Mouse (Mus musculus): ENCODE results near the gene Kri1. TPM values are rescaled to one million over a fixed set of nuclear protein-coding genes. Genes with fewer than 3 reads are reported as not detected.
"Not testable (repeated sequence)": the region's sequence is repeated elsewhere in the genome, so short reads cannot be mapped to it uniquely, and the experiment has no call there.

The Kri1 gene
- total RNA-seq, 1 experiment from 2014 or later: 27.2 TPM

GRCm38 (mm10) chr9:21241343-21241742 is 46.4 kb downstream of the Kri1 start:
- DNase-seq: peak; percentile 86

DNA sequence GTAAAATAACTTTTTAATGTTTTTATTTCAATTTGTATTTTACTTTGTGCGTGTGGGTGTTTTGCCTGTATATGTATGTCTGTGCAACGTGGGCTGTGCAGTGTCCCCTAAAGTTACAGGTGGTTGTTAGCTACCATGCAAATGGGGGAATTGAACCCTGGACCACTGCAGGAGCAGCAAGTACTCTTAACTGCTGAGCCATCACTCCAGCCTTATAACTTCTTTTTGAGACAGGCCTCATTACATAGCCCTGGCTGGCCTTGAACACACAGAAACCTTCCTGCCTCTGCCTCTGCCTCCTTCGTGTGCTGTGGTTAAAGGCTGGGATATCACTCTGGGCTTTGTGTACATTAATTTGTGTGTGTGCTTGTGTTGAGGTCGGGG is 48.3 kb downstream of the Kri1 start:
- DNase-seq: no peak

DNA sequence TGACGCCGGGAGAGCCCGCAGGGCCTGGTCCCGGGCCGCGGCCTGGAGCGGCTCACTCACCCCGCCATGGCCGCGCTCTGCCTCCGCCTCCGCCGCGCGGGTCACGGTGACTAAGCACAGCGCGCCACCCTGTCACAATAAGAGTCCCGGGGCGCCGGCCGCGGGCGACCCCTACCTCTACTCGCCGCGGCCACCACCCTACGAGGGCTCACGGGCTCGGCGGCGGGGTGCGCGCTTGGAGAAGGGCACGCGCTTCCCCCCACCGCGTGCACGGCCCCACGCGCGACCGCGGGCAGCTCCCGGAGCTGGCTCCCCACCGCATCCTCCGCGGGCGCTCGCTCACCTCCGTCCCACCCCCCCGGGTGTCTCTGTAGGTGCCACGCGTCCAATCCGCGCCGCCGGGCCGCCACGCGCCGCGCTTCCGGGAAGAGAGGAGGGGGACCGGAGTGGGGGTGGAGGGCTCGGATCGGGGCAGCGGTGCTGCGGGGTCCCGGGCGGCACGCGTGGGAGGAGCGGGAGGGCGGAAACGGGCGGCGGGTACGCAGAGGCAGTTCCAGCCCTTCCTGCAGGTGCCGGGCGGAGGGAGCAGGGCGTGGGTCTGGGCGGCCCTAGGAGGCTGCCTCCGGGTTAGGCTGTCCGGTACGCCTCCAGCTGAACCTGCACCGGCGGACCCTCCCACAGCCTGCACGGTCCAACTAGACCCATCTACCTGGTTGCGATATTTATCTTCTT is 48.9 kb downstream of the Kri1 start, which contains the start of gene Keap1:
TSS of gene Keap1 (minus strand) at position 629 of the 732 bp plus-strand sequence.
- peak; percentile 91 for DNase-seq

- DNase-seq: no peak
Measured at GRCm38 (mm10) chr9:21238004-21238732, 49.6 kb downstream of the Kri1 start.

GRCm38 (mm10) chr9:21237368-21238003 is 50.3 kb downstream of the Kri1 start:
- DNase-seq: peak; percentile 61

GRCm38 (mm10) chr9:21236991-21237367 is 50.8 kb downstream of the Kri1 start:
- no peak for DNase-seq

DNA sequence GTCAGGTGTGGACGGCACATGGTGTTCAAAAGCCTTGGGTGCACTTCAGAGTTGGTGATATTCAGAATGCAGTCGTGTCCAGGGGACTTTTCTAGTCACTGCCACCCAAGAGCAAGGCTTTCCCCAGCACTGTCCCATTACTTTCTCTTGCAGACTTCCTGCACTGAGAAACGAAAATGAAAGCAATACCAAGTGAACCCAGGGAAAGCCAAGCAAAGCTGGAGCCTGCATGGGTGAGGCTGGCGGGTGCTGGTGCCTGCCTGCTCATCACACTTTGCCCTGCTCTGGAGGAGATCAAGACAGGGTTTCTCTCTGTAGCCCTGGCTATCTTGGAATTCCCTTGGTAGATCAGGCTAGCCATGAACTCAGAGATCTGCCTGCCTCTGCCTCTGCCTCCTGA is 52.4 kb downstream of the Kri1 start:
- no peak for DNase-seq

DNA sequence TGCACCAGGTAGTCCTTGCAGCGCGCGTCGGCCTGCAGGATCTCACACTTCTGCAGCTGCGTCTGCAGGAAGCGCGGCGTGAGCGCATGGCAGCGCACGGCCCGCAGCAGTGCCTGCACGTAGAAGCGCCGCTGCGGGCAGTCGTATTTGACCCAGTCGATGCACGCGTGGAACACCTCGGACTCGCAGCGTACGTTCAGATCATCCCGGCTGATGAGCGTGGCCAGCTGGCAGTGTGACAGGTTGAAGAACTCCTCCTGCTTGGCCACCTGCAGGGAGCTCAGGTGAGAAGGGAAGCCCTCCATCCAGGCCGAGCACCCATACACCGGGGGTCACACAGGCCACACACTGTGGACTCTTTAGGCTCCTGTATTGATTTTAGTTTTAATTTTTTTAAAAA is 54.0 kb downstream of the Kri1 start:
- DNase-seq: no peak

- no peak for DNase-seq
Measured at GRCm38 (mm10) chr9:21233366-21233765, 54.4 kb downstream of the Kri1 start.

DNA sequence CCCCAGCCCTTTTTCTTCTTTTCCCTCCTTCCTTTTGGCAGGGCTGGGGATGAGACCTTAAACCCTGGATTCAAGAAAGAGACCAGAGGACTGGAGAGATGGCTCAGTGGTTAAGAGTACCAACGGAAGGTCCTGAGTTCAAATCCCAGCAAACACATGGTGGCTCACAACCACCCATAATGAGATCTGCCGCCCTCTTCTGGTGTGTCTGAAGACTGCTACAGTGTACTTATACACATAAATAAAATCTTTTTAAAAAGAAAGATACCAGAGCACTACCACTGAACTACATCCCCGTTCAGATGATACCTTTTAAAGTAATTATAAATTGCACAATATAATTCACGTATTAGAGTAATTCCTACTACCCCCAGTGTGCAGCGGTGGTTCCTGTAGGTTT is 54.9 kb downstream of the Kri1 start:
- no peak for DNase-seq

DNA sequence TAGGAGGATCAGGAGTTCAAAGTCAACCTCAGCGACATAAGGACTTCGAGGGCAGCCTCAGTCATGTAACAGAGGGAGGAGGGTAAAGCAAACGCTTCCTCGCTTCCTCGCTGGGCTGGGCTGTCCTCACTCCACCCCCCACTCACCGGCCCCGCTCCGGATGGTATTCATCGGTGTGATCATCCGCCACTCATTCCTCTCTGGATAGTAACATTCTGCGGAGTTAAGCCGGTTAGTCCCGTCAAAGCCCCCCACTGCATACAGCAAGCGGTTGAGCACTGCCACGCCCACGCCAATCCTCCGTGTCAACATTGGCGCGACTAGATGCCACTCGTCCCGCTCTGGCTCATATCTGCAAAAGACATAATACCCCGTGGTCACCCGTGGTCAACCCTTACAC is 56.2 kb downstream of the Kri1 start:
- DNase-seq: no peak

DNA sequence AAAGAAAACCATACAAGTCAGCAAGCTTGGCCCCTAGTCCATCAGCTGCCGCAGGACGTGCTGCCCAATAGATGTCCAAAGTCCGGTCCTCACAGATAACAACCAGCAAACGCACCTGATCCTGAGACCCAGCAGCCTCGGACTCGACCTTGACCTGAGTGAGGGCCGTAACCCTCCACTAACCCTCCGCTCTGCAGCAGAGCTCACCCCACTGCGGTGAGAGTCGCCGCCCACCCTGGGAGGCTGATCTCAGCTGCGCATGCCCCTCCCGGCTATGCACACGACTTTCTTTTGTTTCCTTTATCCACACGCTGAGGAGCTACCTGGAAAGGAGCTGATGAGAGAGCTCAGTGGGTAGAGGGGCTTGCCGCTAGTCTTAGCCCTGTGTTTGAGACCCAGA is 60.4 kb downstream of the Kri1 start:
- peak; percentile 28 for DNase-seq

DNA sequence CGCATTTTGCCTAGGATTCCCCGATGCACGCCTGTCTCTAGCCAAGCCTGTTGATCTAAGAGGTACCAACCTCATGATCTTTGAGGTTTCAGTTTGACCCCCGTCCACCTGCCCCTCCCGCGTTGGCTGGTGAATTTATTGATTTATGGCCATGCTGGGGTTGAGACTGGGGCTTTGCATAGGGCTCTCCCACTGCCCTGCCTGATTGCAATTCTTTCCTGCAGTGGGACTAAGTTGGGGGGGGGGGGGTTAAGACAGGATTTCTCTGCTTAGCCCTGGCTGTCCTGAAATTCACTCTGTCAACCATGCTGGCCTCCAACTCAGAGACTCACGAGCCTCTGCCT is 62.4 kb downstream of the Kri1 start:
- no peak for DNase-seq

- DNase-seq: peak; percentile 83
Measured at GRCm38 (mm10) chr9:21224576-21225414, 63.0 kb downstream of the Kri1 start.

DNA sequence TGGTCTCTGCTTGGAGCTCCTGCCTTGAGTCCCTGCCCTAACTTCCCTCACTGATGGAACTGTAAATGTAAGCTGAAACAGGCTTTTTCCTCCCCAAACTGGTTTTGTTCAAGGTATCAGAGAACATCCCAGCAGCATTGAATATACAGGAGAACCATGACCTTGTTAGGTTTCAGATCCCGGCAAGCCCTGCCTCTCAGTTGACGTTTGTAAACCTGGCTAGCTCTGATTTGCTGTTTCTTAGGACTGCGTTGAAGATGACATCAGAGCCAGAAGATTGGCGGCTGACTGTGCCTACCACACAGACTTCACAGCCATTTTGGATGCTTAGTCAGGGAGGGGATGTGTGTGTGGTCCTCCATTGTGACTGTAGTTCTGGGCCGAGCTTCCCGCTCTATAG is 63.9 kb downstream of the Kri1 start:
- no peak for DNase-seq

DNA sequence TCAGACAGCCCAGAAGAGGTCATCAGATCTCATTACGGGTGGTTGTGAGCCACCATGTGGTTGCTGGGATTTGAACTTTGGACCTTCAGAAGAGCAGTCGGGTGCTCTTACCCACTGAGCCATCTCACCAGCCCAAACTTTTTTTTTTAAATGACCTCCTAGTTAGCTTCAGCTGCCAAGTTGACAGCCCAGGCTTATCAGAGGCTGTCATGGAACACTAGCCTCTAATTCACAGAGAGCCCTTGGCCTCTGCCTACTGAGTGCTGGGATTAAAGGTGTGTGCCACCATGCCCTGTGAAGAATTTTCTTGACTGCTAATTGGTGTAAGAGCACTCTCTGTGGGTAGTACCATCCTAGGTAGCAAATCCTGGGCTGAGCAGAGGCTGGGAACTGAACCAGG is 64.3 kb downstream of the Kri1 start:
- not testable (repeated sequence) for DNase-seq

Other genes starting within 250 kb of the Kri1 start
- gene Zglp1, start 220.9 kb downstream of the Kri1 start, total RNA-seq (2021): not detected in 2 replicates
- 0.44 and 0.86 TPM in 2 replicates for gene Gm49373, start 214.9 kb downstream of the Kri1 start, total RNA-seq (2021)
- gene Fdx1l, start 214.4 kb downstream of the Kri1 start, total RNA-seq (2021): 38.8 and 39.9 TPM in 2 replicates
- 1.4 and 2.1 TPM in 2 replicates for gene Gm38431, start 196.0 kb downstream of the Kri1 start, total RNA-seq (2021)
- 52.8 and 60.7 TPM in 2 replicates for gene Raver1, start 196.0 kb downstream of the Kri1 start, total RNA-seq (2021)
- 12.6 and 17.3 TPM in 2 replicates for gene Tyk2, start 156.7 kb downstream of the Kri1 start, total RNA-seq (2021)
- gene Cdc37, start 138.0 kb downstream of the Kri1 start, total RNA-seq (2021): 171 and 185 TPM in 2 replicates
- 22.4 and 22.9 TPM in 2 replicates for gene Pde4a, start 122.3 kb downstream of the Kri1 start, total RNA-seq (2021)
- gene Keap1, start 48.6 kb downstream of the Kri1 start, total RNA-seq (2021): 42.0 and 42.4 TPM in 2 replicates
- gene S1pr5, start 39.5 kb downstream of the Kri1 start, total RNA-seq (2021): 1.8 and 2.3 TPM in 2 replicates
- gene Atg4d, start 22.7 kb downstream of the Kri1 start, total RNA-seq (2021): 45.9 and 46.9 TPM in 2 replicates
- 17.9 and 22.5 TPM in 2 replicates for gene Cdkn2d, start 3.4 kb upstream of the Kri1 start, total RNA-seq (2021)
- not detected in 2 replicates for gene Ap1m2, start 24.4 kb upstream of the Kri1 start, total RNA-seq (2021)
- gene Slc44a2, start 32.7 kb upstream of the Kri1 start, total RNA-seq (2021): 40.4 and 56.5 TPM in 2 replicates
- 55.3 and 64.4 TPM in 2 replicates for gene Ilf3, start 79.9 kb upstream of the Kri1 start, total RNA-seq (2021)
- gene Qtrt1, start 123.9 kb upstream of the Kri1 start, total RNA-seq (2021): 13.9 and 20.8 TPM in 2 replicates
- 93.2 and 101 TPM in 2 replicates for gene Dnm2, start 136.9 kb upstream of the Kri1 start, total RNA-seq (2021)
- 26.3 and 29.5 TPM in 2 replicates for gene Tmed1, start 222.3 kb upstream of the Kri1 start, total RNA-seq (2021)
- gene AB124611, start 238.2 kb upstream of the Kri1 start, total RNA-seq (2021): 2.4 and 8.7 TPM in 2 replicates